Mouse (Mus musculus) embryo, embryonic 11 days (tissue): ENCODE data around the gene Gab2.
"Not testable (repeated sequence)": the region's sequence is repeated elsewhere in the genome, so short reads cannot be mapped to it uniquely, and the experiment has no call there.

ENCODE experiments used
- DNase-seq: peaks from one replicate; pipeline ENCODE4 v3.0.0-alpha.2; 2015

Gene Gab2

DNA sequence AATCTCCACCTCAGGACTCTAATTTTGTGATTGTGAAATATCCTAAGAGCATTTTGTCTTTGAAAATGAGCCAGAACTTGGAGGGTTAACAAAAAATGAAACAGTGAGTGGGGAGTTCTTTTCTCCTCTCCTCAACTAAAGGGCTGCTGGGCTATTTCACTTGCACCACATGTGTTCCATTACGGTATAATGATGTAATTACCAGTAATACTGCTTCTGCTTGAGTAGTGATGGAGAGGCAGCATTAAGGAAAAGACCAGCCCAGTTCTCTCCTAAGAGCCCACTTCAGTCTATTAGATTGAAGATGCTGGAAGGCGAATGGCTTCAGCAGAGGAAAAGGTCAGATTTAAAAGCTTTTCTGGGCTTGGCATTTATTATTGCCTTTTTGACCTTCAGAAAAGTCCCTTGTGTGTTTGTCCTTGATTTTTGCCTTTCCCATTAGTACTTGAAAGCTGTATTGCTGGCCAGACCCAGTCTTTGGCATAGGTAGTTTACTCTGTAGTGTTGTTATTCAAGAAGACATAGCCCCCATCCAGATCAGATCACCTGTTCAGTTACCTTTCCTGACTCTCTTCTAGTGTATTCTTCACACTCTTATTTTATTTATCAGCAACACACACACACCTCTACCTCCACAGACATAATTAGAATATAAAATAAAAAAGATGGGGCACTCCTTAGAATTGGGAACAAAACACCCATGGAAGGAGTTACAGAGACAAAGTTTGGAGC, 69.9 kb downstream of the Gab2 start:
- DNase-seq: peak; percentile 9

DNA sequence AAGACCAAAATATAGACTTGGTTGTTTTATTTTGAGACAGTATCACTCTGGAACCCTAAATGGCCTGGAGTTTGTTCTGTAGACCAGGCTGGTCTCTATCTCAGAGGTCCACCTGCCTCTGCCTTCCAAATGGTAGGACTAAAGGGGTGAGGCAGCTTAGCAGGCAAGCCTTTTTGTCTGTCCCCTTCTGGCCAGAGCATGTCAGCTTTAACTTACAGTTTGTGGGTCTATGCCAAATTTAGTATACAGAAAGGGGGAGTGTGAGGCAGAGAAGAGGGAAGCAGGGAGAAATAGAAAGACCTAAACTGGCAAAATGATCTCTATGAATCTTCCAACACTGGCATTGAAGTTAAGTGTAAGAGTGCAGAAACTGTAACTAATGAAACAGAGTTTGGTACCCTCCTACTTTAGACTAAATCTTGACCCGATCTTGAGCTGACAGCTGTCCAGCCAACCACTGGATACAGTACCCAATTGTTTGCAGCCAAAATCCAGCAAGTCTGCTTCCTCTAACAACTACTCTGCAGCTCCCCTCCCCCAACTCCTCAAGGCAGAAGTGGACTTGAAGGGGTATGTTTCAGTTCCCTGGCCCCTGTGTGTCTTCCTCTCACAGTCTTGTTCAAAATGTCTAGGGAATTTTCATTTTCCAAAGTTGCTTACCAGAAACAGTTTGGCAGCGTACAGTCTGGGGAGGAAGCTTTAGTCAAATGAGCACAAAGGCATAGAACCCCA, 73.5 kb downstream of the Gab2 start:
- DNase-seq: peak; percentile 25

DNA sequence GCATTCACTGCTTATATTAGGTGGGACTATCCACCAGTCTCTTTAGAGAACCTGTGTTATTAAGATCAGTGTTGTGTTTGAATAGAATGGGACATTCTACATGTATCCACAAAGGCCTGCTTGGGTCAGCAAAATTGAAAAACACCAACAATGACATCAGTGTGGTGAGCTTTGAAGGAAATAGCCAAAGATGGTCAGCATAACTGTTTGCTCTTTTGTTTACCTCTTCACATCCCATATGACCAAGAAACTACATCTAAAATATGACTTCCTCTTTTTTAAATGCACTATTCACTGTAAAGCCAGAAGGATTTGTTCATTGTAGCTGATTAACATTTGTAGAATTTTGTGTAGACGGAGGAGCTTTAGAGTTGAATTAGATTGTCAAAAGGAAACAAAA, 82.9 kb downstream of the Gab2 start:
- no peak for DNase-seq

DNA sequence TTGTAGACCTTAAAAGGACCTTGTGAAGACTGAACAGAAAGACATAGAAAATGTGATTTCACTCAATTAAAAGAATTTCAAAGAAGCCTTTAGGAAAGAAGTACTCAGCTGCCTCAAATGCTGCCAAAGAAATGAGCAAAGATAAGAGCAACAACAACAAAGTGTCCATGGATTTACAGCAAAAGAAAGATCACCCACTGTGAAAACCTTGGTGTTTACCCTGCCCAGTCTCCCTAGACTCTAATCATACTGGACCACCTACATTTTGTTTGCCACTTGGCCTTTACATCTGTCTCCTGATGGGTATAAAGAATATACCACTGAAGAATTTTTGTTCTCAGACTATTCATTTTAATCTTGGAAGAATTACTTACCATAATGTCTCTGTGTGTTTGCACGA, 89.7 kb downstream of the Gab2 start:
- no peak for DNase-seq

DNA sequence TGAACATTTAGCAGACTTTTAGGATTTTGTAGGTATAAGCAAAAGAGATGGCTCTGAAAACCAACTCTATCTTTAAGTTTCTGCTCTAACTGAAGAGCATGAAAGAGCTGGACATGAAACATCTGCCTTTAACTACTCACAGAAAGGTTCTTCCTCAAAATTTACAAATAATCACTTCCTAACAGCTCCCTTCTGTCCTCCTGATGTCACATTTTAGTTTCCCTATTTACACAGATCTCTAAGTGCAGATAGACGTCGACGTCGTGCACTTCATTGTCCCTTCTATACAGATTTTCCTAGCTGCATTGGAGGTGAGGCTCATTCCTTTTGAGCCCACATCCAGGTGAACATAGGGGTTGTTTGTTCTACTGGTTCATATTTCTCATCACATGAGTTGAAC, 90.3 kb downstream of the Gab2 start:
- DNase-seq: no peak

DNA sequence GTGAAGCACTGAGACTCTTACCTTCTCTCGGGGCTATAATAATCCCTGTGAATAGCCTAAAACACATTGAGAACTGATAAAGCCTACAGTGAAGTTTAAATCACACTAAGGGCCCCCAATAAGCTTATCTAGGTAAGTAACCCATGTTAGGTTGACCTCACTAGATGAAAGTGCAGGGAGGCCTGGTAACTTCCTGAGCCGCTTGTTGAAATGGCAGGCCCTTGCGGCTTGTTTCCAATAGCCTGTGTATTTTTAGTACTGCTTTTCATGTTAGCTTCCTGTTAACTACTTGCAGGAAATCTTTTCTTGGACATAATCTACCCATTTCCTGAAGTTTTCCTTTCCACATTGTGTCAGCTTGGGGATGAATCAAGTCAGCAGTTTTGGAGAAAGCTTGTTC, 90.7 kb downstream of the Gab2 start:
- no peak for DNase-seq

DNA sequence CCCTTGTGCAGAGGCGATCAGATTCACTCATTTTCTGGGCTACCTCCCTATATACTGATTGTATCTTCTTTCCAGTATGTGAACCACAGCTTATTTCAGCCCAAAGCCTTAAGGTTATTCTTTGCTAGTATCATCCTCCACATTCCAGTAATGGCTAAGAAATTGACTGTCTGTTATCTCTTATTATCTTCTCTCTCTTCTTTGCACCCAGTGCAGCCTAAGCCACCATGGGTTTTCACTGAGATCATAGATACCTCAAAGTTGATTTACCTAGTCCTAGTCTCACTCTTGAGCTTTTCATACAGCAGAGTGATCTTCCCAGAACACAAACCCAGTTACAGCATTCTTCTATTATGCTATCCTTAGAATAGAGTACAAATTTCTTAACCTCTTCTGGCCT, 100.5 kb downstream of the Gab2 start:
- DNase-seq: no peak

DNA sequence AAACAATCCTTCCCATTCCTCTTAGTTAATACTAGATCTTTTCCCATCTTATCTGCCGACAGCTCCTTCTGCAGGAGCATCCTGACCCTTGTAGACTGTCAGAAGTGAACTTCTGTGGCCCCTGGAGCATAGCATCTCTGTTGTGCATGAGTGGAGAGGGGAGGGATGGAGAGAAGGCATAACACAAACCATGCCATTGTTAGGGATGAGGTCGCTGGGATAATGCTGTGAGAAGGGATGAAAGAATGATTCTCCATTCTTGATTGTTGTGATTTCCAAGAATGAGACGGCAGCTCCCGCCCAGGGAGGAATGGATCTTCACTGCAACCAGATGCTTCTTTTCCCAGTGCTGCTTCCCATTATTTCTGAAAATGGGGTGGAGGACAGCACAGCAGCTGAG, 102.0 kb downstream of the Gab2 start:
- DNase-seq: peak; percentile 12

DNA sequence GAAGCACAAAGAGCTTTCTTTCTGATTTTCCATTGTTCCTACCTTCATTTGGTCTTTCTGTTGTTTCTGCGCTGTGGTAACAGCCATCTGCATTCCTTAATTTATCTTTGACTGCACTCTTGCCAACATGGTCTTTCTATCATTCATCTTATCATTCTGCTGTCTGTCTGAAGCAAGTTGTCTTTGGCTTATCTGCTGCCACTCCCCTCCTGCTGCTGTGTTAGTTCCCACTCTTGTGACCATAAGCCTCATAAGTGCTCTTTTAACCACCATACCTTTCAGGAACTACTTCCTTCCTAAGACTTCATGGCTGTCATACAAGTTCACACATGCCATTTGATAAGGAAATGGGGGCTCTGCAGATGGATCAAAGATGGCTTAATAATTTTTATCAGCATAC, 102.6 kb downstream of the Gab2 start:
- DNase-seq: no peak

DNA sequence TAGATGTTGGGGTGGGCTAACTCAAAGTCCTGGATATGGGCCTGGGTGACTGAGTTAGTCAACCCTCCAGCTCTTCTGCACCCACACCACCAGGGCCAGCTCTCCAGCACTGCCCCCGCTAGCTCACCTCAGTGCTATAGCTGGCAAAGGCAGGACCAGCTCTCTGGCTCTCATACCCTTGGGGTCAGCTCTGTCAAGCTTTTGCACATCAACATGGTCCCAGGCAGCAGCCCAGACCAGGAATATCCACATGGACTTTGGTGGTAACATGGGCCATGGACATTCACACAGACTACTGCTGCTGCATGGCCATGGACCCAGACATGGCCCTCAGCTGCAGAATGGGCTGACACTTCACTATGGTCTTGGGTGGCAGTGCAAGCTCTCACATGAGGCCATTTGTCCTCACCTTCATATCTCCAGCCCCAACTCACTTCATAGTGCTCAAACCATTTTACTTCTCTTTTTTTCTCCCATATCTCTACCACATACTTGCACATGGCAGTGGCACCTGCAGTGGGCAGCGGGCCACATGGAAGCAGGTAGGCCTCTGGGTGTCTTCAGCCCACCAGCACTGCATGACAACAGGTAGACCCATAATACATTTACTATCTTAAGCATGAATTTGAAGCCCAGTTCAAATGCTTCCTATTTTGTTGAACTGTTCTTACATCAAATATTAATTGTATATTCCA, 106.1 kb downstream of the Gab2 start:
- DNase-seq: no peak

DNA sequence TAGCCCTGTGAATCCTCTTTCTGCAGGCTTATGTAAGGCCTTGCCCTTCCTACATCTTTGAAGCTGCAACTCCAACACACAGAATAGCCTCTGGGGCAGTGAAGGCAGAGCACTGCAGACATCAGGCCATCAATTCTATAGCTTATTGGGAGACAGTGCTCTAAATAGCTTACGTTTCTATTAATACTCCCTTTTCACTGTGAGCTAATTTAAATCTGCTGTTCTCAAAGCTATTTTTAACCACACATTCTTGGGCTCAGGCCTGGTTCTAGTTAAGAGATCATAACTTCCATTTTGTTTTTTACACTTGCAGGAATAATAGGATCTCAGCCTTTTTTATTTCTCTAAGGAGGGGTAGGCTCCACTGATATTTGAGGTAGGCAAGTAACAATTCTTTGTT, 107.7 kb downstream of the Gab2 start:
- DNase-seq: no peak

DNA sequence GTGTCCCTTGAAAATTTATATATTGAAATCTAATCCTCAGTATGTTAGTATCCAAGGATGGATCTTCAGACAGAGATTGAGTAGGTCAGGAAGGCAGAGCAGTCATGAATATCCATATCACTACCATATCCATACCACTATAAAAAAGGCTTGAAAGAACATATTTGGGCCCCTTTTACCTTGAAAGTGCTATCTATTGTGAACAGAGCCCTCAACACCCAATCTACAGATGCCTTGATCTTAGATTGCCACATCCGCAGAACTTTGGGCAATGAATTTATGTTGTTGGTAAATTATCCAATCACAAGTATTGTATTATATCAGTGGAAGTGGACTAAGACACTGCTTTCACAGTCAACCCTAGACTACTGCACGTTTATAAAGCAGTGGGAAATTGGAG, 122.5 kb downstream of the Gab2 start:
- no peak for DNase-seq

DNA sequence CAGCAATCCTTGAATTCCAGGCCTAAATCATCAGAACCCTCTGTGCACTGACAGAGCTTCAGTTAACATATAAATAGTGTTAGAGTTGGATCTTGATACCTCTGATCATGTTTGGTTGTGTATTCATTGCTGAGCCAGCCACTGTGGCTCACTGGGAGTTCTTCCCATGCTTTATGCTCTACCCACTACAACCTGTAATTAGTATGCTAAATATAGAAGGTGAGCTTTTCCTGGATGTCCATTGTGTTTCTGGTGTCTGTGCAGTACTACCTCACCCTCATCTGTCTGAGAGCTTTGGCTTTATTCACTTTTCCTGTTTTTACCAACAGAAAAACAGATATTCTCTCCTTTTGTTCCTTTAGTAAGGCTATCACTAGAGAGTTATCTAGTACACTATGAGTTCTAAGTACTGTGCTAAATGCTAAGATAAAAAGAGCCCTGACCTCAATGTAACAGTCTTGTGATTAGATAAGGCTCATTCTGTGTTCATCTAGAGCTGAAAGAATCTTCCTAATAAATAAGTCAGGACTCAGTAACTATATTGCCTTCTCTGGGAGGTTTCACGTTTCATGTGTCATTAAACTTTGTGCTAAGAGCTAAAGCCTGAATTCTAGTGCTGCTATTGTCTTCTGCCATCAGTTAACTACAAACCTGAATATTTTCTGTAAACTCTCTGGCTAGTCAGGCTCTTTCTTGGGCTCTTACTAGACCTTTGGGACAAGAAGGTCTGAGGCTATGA, 127.6 kb downstream of the Gab2 start:
- no peak for DNase-seq

DNA sequence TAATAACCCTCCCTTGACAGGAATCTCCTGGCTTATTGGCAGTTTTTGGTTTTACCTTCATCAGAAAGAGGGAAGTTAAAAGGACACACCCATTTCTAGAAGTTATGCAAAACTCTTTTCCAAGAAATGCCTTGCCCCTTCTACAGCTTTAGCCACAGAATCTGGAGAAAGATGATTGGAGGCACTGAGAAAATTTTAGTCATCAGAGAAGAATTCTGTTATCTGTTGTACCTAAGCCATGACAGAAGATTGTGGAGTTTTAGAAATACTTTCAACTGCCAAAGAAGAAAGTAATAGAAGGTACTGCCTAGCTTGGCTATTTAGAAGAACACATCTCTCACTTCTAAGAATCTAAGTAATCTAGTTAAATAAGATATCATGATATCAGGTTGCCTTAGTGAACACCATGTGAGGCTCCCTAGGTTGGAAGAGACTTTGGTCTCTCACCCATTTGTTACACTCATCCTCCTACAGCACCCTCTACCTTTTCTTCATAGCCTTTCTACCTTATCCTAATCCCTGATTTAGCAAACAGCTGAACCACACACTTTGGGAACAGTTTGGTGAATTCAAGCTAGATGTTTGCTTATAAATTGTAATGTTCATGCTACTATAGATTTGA, 128.8 kb downstream of the Gab2 start:
- no peak for DNase-seq

DNA sequence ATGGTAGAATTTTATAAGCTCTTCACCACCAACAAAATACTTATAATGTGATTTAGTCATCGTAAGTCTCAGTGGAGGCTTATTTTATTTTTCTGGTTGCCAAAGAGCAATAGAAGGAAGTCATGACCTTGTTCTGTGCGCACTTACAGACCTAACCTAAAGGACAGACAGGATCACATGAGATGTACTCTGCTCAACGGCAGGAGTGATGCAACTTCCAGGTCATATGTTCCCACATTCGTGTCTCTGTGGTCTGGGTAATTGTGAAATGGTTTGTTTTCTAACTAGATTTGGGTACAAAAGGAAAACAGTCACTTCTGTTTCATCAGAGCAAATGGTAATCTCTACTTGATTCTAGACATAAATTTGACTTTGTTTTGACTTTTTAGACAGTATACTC, 129.7 kb downstream of the Gab2 start:
- DNase-seq: no peak

DNA sequence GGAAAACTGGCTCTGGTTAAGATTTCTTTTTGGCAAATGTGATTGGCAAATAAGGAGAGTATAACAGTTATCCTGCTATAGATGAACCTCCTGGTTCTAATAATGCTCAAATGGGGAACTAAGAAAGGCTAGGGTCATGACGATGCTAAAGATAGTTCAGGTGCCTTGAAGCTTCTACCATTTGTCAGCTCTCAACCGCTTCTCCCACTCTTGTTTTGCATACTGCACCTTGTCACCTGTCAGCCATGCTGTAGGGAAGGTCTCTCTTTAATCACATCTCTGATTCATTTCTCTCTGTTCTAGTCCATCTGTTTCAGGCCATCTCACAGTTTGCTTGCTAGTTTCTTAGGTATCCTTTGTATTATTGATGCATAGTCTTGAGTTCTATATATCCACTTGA, 142.4 kb downstream of the Gab2 start:
- no peak for DNase-seq

DNA sequence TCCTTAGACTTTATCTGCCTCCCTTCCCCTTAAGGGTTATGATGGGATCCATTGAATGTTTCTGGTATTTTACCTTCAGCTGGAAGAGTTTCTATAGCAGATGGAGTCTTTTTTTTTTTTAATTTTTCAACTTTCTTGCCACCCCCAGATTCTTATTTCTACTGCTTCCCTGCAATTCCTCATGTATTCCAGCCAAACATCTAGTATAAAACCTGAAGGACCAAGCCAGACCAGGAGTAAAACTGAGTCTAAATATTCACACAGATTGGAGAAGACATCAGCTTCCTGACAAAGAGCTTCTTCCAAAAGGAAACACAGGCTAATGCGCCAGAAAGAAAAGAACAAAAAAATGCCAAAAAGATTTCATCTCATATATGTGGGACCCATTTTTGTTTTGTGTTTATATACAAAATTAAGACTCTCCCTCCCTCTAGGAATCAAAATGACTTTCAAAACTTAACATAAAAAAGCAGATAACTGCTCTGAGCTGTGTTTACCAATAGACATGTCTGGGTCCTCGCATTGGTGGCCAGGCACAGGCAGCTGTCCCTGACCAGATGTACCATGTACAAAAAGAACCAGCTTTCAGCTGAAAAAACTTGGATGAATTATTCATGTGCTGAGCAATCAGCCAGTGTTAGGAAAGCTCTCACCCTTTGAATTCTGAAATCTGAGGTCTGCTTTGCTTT, 164.0 kb downstream of the Gab2 start:
- DNase-seq: no peak

DNA sequence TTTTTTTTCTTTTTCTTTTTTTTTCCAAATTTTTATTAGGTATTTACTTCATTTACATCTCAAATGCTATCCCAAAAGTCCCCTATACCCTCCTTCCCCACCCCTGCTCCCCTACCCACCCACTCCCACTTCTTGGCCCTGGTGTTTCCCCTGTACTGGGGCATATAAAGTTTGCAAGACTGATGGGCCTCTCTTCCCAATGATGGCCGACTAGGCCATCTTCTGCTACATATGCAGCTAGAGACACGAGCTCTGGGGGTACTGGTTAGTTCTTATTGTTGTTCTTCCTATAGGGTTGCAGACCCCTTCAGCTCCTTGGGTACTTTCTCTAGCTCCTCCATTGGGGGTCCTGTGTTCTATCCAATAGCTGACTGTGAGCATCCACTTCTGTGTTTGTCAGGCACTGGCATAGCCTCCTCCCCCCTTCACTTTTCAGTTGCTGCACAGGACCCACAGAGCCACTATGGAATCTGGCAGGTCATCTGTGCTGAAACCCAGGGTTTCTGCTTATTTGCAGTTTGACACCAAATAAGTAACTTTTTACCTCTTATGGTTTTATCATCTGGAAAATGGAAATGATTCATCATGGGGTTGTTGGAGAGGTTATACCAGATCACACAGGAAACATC, 164.7 kb downstream of the Gab2 start:
- not testable (repeated sequence) for DNase-seq

DNA sequence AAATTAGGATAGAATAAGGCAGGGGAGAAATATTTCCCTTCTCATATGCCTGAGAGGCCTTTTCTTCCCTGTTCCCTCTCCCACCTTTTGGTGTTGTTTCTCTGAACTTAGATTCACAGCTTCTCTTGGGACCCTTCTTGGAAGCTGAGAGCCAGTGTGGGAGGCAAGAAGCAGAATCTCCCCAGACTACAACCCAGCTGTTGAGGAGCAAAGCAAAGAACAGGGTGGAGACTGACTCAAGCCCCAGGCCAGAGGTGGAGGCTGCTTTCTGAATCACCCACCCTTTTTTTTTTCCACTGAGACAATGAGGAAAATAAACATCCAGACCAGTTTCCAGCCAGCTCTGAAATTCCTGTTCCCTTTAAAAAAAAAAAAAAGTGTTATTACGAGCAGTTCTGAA, 166.3 kb downstream of the Gab2 start:
- no peak for DNase-seq

DNA sequence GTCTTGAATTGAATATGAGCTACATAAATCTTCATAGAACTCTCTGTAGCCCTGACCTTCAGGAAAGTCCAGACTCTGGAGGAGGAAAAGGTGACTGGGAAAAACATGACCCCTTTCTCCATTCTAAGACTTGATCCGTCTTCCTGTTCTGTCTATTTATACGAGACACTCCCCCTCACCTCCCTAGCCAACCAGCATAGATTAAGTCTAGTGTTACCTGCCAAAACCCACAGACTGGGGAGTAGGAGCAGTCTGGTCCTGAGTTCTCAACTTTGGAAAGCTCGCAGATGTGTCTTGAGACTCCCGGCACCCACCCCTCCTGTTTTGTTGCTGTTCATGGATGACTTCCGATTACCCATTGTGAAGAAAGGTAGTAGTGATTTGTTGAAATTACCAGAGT, 166.8 kb downstream of the Gab2 start:
- no peak for DNase-seq

DNA sequence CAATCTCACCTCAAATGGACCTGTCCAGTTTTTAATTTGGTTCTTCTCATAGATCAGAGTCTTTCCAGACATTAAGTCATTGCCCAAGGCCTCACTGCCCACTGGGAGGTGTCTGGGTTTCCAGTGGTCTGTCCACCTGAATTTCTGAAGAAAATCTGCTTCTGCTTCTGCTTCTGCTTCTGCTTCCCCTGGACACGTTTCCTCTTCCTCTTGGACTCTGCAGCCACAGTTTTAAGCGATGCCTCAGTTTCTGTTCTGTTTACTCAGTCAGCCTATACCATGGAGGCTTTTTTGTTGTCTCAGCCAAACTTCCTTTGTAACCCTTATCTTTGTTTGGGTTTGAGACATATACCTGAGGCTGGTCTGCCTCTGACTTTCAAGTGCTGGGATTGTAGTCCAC, 170.3 kb downstream of the Gab2 start:
- DNase-seq: no peak

DNA sequence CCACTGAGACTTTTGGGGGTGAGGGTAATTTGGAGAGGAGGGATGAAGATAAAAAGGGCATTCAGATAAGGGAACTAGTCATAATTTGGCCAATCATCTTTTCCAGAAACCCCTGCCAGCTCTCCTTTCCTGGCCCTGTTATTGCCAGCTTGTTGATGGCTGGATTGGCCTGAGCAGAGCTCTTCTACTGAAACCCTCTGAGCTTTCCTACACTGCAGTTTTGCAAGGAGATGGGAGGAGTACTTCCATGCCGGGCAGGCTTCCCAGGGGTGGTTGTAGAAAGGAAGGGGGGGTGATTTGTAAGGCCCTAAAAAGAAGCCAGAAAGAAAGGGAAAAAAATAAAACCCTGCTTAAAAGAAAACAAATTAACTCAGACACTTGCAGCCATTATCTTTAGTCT, 181.2 kb downstream of the Gab2 start:
- DNase-seq: no peak
